7 mouse cellular contexts compared by ENCODE assay signal in genomic region chr11:8623852-8624178, GRCm38 (mm10). TPM values are rescaled to one million over a fixed set of nuclear protein-coding genes. Genes with fewer than 3 reads are reported as not detected.
DNase-seq lines count a peak whose midpoint lies in the region; ATAC-seq and TF ChIP-seq lines count a peak whose summit lies in the region.

No protein-coding gene starts in this region.

- peak overlapping the region; percentile 77 for H3K4me3 ChIP-seq in lung, embryonic 14.5 days (ENCODE audit: low read depth, low read length)
- H3K4me3 ChIP-seq in forebrain, embryonic 11.5 days (ENCODE audit: low read depth, low read length) = peak overlapping the region; percentile 67
- peak overlapping the region; percentile 91 for H3K4me3 ChIP-seq in limb, embryonic 11.5 days (ENCODE audit: low read depth, low read length)
- H3K4me3 ChIP-seq in olfactory bulb, adult 2 months (ENCODE audit: insufficient read depth, low read depth, low read length) = peak overlapping the region; percentile 77

- no peak for TF ChIP-seq CTCF in lung, embryonic 14.5 days (IDR thresholded peaks at IDR 0.05; ENCODE audit: low read depth)
- TF ChIP-seq CTCF in olfactory bulb, adult 2 months (IDR thresholded peaks at IDR 0.05; ENCODE audit: insufficient read depth, low read depth, low read length) = no peak

- H3K4me2 ChIP-seq in lung, embryonic 14.5 days = peak overlapping the region; percentile 100
- peak overlapping the region; percentile 100 for H3K4me2 ChIP-seq in forebrain, embryonic 11.5 days (ENCODE audit: low read depth, low read length, severe bottlenecking)
- H3K4me2 ChIP-seq in limb, embryonic 11.5 days (ENCODE audit: low read depth, severe bottlenecking) = peak overlapping the region; percentile 89

- no peak for DNase-seq in lung, embryonic 14.5 days
- no peak for DNase-seq in lung, postnatal 4 days
- DNase-seq in forebrain, embryonic 11.5 days (ENCODE audit: low spot score) = no peak
- no peak for DNase-seq in limb, embryonic 11.5 days (ENCODE audit: low spot score)
- DNase-seq in B cell, adult 2 months = no peak
- no peak for DNase-seq in layer of hippocampus, postnatal 10 days (ENCODE audit: low spot score in 2 of 2)

- peaks cover 2% of the 10 kb centered on the region; the same call in 1 of the 2 replicates for H3K36me3 ChIP-seq in lung, embryonic 14.5 days (ENCODE audit: insufficient read depth)
- no peaks in the 10 kb centered on the region for H3K36me3 ChIP-seq in forebrain, embryonic 11.5 days (ENCODE audit: control insufficient read depth, insufficient read depth, low read length)
- no peaks in the 10 kb centered on the region for H3K36me3 ChIP-seq in limb, embryonic 11.5 days (ENCODE audit: control insufficient read depth, insufficient read depth, low read length)

- no peaks in the 10 kb centered on the region for H3K9me3 ChIP-seq in lung, embryonic 14.5 days (ENCODE audit: low read depth, low read length)
- no peaks in the 10 kb centered on the region for H3K9me3 ChIP-seq in forebrain, embryonic 11.5 days (ENCODE audit: control insufficient read depth, low read length)
- H3K9me3 ChIP-seq in limb, embryonic 11.5 days (ENCODE audit: control insufficient read depth, low read length) = no peaks in the 10 kb centered on the region

- no peaks in the 10 kb centered on the region for H3K27me3 ChIP-seq in lung, embryonic 14.5 days (ENCODE audit: insufficient read depth, low read length)
- H3K27me3 ChIP-seq in forebrain, embryonic 11.5 days (ENCODE audit: control insufficient read depth, insufficient read depth, low read length) = no peaks in the 10 kb centered on the region
- H3K27me3 ChIP-seq in limb, embryonic 11.5 days (ENCODE audit: control insufficient read depth, insufficient read depth, low read length) = no peaks in the 10 kb centered on the region

- TF ChIP-seq POLR2A in olfactory bulb, adult 2 months (IDR thresholded peaks at IDR 0.05; ENCODE audit: insufficient read depth, low read depth, low read length) = no peak

- H3K4me1 ChIP-seq in lung, embryonic 14.5 days (ENCODE audit: insufficient read depth) = peaks cover 22% of the 10 kb centered on the region
- no peaks in the 10 kb centered on the region; the same call in 1 of the 2 replicates for H3K4me1 ChIP-seq in forebrain, embryonic 11.5 days (replicated peaks; ENCODE audit: control insufficient read depth, insufficient read depth, low read length)
- H3K4me1 ChIP-seq in limb, embryonic 11.5 days (ENCODE audit: control insufficient read depth, insufficient read depth, low read length) = peaks cover 39% of the 10 kb centered on the region
- peaks cover 20% of the 10 kb centered on the region for H3K4me1 ChIP-seq in olfactory bulb, adult 2 months (ENCODE audit: control insufficient read depth, insufficient read depth, low read length)

- peak overlapping the region; percentile 83 for H3K9ac ChIP-seq in lung, embryonic 14.5 days
- H3K9ac ChIP-seq in forebrain, embryonic 11.5 days (ENCODE audit: low read length) = peak overlapping the region; percentile 74
- H3K9ac ChIP-seq in limb, embryonic 11.5 days (ENCODE audit: low read length) = peak overlapping the region; percentile 96

- 2% methylated on average over 20 of the region's 20 CpGs for WGBS in lung, embryonic 14.5 days
- WGBS in forebrain, embryonic 11.5 days = 5% methylated on average over 20 of the region's 20 CpGs
- 2% methylated on average over 20 of the region's 20 CpGs for WGBS in limb, embryonic 11.5 days
- WGBS in olfactory bulb, adult 2 months = 2% methylated on average over 20 of the region's 20 CpGs

- ATAC-seq in lung, embryonic 14.5 days (ENCODE audit: insufficient read depth) = no peak
- ATAC-seq in forebrain, embryonic 11.5 days (replicated peaks; ENCODE audit: low FRiP score) = no peak
- ATAC-seq in limb, embryonic 11.5 days (ENCODE audit: insufficient number of reproducible peaks, low FRiP score, low TSS enrichment, low read depth) = no peak

- H3K27ac ChIP-seq in lung, embryonic 14.5 days (ENCODE audit: low read depth) = no peak overlapping the region
- H3K27ac ChIP-seq in forebrain, embryonic 11.5 days (ENCODE audit: low read depth, low read length) = no peak overlapping the region
- H3K27ac ChIP-seq in limb, embryonic 11.5 days (replicated peaks; ENCODE audit: low read depth, low read length) = peak overlapping the region; percentile 96
- 0 out of 2 replicates have a peak overlapping the region, but pooled peaks have one; percentile 46 for H3K27ac ChIP-seq in olfactory bulb, adult 2 months (ENCODE audit: insufficient read depth, low read depth, low read length)

RNA-seq across cellular contexts. Expression of gene Tns3, which starts 40.5 kb away (rescaled TPM):
- polyA plus RNA-seq in lung, embryonic 14.5 days (2014; fragmentation: Nextera tagmentation; extraction: Ambion mirVana) = 34.7 and 41.0 TPM in 2 replicates
- polyA plus RNA-seq in forebrain, embryonic 11.5 days (2014; fragmentation: Nextera tagmentation; extraction: Ambion mirVana) = 8.5 and 8.8 TPM in 2 replicates
- 26.0 and 26.7 TPM in 2 replicates for polyA plus RNA-seq in limb, embryonic 11.5 days (2014; fragmentation: Nextera tagmentation; extraction: Ambion mirVana)
- not detected in 2 replicates for polyA plus RNA-seq in olfactory bulb, adult 2 months (2012; ENCODE audit: insufficient read depth, insufficient read length, low replicate concordance, missing spikeins)
- 10 to 100 TPM; 39.5 to 42.5 TPM for total RNA-seq in layer of hippocampus, postnatal 10 days (2021)

Comparison
In these comparisons a context has a peak if more than half of its experiments do, and no peak if none do; other contexts are left out.
1. H3K27ac ChIP-seq: peak in limb, embryonic 11.5 days (single experiment) and olfactory bulb, adult 2 months (single experiment); none in lung, embryonic 14.5 days (single experiment) and forebrain, embryonic 11.5 days (single experiment).
2. Peak in every context shown above with its lines, with median percentiles within 50 percentile points of each other: H3K4me2 ChIP-seq, H3K4me3 ChIP-seq and H3K9ac ChIP-seq.